Mouse (Mus musculus): Measurements from ENCODE around the gene Apip.

The Apip gene

GRCm38 (mm10) chr2:103102595-103102994 lies 29.1 kb downstream of the Apip start:
- DNase-seq: no peak

DNA sequence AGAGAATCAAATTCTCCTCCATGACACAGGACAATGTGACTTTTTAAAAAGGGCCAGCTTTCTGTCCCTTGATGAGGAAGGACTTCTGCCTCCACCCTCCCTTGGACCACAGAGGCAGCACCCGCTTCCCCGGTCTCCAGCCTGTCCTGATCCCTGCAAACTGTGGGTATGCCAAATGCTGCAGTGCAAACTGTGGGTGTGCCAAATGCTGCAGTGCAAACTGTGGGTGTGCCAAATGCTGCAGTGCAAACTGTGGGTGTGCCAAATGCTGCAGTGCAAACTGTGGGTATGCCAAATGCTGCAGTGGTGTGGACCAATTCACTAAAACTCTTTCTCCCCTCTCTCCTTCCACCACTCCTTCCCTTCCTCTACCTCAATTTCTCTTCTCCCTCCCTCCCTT lies 32.7 kb downstream of the Apip start:
- no peak for DNase-seq

DNA sequence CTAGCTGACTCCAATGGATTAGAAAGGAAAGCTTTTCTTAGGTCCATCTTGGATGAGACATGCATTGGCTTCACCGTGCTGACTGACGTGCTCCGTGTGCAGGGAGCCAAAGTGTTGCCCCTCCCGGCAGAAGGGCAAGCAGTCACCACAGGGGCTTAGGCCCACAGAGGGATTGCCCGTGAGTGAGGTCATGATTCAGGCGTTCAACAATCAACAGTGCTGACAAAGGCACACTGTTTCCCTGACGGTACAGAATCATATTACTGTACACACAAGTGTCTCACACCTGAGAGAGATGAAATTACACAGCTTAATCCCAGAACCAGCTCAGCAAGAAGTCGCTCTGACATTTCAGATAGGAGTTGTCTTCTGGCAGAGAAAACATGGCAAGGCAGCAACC lies 38.2 kb downstream of the Apip start:
- DNase-seq: no peak

DNA sequence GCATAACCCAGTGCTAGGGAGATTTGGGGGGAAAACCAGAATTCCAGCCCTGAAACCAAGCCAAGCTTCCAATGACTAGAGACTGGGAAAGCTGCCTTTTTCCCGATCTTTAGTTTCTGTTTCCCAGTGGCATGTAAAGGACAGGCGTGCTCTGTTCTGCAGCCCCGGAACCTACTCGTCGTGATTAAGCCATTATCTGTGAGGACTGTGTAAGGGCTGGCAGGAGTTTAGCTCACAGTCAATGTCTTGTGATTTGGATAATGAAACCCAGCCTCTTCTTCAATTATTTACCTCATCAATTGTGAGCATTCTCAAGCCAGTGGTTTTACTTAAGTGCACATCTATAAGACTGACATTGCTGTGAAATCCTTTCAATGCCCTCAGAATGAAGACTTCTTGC lies 43.7 kb downstream of the Apip start:
- no peak for DNase-seq

DNA sequence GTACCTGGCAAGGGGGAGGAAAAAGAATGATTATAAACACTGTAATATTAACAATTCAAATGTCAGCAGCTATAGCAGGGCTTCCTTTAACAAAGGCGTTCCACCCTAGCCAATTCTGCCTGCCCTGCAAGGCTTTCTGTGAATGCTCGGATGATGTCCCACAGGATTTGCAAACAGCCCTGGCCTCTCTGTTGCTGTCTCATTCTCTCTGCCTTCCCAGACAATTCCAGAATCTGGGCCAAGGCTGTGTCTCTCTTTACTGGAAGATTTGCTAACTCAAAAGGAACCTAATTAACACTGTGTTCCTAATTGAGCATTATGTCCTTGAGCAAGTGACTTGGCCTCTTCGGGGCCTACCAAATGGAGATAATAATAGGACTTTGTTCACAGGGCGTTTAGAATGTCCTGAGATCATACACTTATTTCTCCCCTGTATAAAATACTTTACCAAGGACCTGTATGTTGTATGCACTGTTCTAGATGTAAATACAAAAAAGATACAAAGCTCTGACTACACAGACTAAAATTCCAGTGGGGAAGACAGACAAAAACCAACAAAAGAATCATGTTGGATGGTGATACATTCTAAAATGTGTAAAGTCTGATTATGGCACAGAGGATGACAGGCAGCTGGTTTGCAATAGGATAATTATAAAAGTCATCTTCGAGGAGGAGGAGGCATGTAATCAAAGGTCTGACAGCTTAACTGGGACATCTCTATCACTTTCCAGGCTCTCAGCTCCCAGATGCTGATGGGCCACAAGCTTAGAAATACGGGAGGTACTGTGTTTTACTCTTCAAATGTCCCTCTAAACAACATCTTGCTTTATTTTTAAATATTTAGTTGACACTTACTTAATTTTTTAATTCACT lies 45.1 kb downstream of the Apip start:
- no peak for DNase-seq

- no peak for DNase-seq
Observed at GRCm38 (mm10) chr2:103119197-103119854, 45.9 kb downstream of the Apip start.

DNA sequence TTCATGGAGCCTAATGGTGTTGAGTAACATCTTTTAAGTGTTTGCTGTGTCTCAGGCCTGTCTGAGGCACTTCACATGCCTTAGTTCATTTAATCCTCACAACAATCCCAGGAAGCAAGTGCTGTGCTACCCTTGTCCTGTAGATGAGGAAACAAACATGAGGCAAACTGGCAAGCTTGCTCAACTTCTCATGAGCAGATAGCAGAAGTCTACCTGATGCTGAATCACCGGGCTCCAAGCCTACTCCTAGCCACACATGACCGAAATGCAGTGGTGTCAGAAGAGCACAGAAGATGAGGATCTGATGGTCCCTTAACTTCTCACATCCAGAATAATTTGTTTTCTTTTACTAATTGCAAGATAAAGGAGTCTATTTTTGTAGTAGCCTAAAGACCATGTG lies 56.2 kb downstream of the Apip start:
- no peak for DNase-seq

DNA sequence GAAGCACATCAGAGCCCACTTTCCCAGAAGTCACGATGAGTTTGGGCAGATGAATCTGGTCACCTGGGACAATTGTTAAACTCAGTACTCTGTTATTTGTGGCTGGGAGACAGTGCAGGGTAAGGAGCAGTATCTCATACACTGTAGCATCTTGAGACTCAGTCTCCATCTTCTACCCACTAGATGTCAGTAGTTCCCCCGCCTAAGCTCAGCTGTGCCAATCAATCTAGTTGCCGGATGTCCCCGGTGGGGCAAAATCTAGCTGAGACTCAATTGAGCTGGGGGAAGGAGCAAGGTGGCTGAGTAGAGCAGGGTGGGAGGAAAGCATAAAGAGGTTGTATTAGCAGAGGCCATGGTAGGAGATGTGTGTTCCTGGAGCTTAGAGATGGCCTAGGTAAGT lies 57.7 kb downstream of the Apip start:
- no peak for DNase-seq

GRCm38 (mm10) chr2:103138529-103139265 lies 65.2 kb downstream of the Apip start:
- DNase-seq: peak; percentile 59

Data from lung, postnatal 10 days (tissue).